Mouse (Mus musculus): ENCODE data around the gene Hist1h4c. TPM values are rescaled to one million over a fixed set of nuclear protein-coding genes. Genes with fewer than 3 reads are reported as not detected.

Hist1h4c gene
- polyA plus RNA-seq, 1 experiment from 2014 or later = 2.8 TPM

GRCm38 (mm10) chr13:23740256-23740840, 42.1 kb upstream of the Hist1h4c start:
- ATAC-seq (ENCODE audit: low FRiP score) = no peak
- Histone ChIP-seq H3K4me3 (replicated peaks) (peak overlapping the region; percentile 63), H3K4me1 (peaks cover 21% of the 10 kb centered on the region), H3K9ac (replicated peaks) (peak overlapping the region; percentile 56), H3K27ac (replicated peaks) (peak overlapping the region; percentile 85), H3K9me3 (replicated peaks) (no peaks in the 10 kb centered on the region), H3K27me3 (replicated peaks) (no peaks in the 10 kb centered on the region), H3K36me3 (no peaks in the 10 kb centered on the region), H3K4me2 (peak overlapping the region; percentile 100)
- 33% methylated on average over 13 of the region's 13 CpGs for WGBS

DNA sequence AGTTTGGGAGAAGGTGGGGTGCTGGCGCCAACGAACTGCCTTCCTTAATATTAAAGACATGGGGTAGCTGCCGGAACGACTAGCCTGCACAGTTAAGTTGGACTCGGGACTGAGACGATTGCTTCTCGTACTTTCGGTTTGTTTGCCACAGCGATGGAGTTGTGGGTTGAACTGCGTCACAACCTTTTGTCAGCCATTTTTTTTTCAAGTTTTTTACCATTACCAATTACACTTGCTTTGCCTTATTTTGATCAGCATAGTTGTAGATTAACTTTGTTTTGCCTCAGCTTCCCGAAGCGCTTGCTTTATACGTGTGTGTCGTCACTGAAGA, 41.6 kb upstream of the Hist1h4c start:
- ATAC-seq (ENCODE audit: low FRiP score) = no peak; the same call in 1 of the 2 replicates
- H3K4me1 ChIP-seq = peaks cover 19% of the 10 kb centered on the region

GRCm38 (mm10) chr13:23739069-23739921, 41.0 kb upstream of the Hist1h4c start:
- peak overlapping the region; percentile 56 for H3K9ac ChIP-seq (replicated peaks)
- WGBS = under 1% methylated on average over 39 of the region's 39 CpGs

More for the DNA sequence above, 41.6 kb upstream of the Hist1h4c start:
- no peaks in the 10 kb centered on the region for H3K27me3 ChIP-seq (replicated peaks)
- no peaks in the 10 kb centered on the region for H3K36me3 ChIP-seq
- H3K27ac ChIP-seq (replicated peaks) = peak overlapping the region; percentile 85
- H3K4me3 ChIP-seq (replicated peaks) = peak overlapping the region; percentile 63
- no peaks in the 10 kb centered on the region for H3K9me3 ChIP-seq (replicated peaks)
- peak overlapping the region; percentile 100 for H3K4me2 ChIP-seq
- under 1% methylated on average over 14 of the region's 14 CpGs for WGBS
- peak overlapping the region; percentile 56 for H3K9ac ChIP-seq (replicated peaks)

DNA sequence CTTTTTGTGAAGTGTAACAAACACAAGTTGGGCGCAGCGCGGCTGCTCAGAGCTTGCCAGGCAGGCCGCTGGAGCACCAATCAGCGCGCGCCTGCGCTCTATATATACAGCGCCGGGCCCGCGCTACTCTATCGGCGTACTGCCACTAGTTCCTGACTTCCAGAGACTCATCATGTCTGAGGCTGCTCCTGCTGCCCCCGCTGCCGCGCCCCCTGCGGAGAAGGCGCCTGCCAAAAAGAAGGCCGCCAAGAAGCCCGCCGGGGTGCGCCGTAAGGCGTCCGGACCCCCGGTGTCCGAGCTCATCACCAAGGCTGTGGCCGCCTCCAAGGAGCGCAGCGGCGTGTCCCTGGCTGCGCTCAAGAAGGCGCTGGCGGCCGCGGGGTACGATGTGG, 40.4 kb upstream of the Hist1h4c start, which contains the start of gene Hist1h1c:
TSS of gene Hist1h1c (plus strand) at position 132 of the 392 bp plus-strand sequence.
- under 1% methylated on average over 38 of the region's 38 CpGs for WGBS
- peak; percentile 93 for ATAC-seq (ENCODE audit: low FRiP score)
- no peaks in the 10 kb centered on the region for H3K27me3 ChIP-seq (replicated peaks)

More at GRCm38 (mm10) chr13:23739069-23739921, 41.0 kb upstream of the Hist1h4c start:
- peaks cover 19% of the 10 kb centered on the region for H3K4me1 ChIP-seq
- peak overlapping the region; percentile 63 for H3K4me3 ChIP-seq (replicated peaks)
- no peaks in the 10 kb centered on the region for H3K27me3 ChIP-seq (replicated peaks)
- peak; percentile 92 for ATAC-seq (ENCODE audit: low FRiP score)
- H3K36me3 ChIP-seq = no peaks in the 10 kb centered on the region
- peak overlapping the region; percentile 85 for H3K27ac ChIP-seq (replicated peaks)
- peak overlapping the region; percentile 100 for H3K4me2 ChIP-seq
- H3K9me3 ChIP-seq (replicated peaks) = no peaks in the 10 kb centered on the region

DNA sequence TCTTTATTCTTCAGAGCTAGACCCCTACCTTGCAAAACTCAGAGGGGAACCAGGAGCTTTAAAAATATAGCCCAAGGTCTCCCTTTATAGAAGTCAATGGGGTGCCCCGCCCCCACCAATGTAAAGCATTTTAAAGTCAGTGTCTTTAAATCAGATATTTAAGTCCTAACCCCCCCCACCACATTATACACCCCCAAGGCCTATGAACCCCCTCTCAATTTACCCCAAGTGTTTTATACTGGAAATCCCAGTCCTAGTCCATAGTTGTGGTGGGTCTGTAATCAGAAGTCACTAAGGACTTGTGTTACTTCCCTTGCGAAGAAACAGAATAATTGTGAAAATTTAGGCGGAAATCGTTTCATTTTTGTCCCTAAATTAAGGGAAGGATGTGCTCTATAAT, 39.8 kb upstream of the Hist1h4c start:
- Histone ChIP-seq H3K9ac (replicated peaks) (peak overlapping the region; percentile 56; the same call in 1 of the 2 replicates), H3K27ac (replicated peaks) (peak overlapping the region; percentile 85; the same call in 1 of the 2 replicates), H3K4me1 (peaks cover 19% of the 10 kb centered on the region), H3K9me3 (replicated peaks) (no peaks in the 10 kb centered on the region), H3K36me3 (no peaks in the 10 kb centered on the region), H3K27me3 (replicated peaks) (no peaks in the 10 kb centered on the region), H3K4me2 (peak overlapping the region; percentile 100), H3K4me3 (replicated peaks) (peak overlapping the region; percentile 63)
- 21% methylated on average over 4 of the region's 4 CpGs for WGBS
- ATAC-seq (ENCODE audit: low FRiP score) = no peak

More for the DNA sequence above, 40.4 kb upstream of the Hist1h4c start, which contains the start of gene Hist1h1c:
- Histone ChIP-seq H3K9ac (replicated peaks) (peak within 1 kb of the TSS; percentile 56), H3K9me3 (replicated peaks) (no peaks in the 10 kb centered on the region), H3K4me2 (peak within 1 kb of the TSS; percentile 100), H3K27ac (replicated peaks) (peak within 1 kb of the TSS; percentile 85), H3K4me3 (replicated peaks) (peak within 1 kb of the TSS; percentile 63), H3K36me3 (no peaks in the 10 kb centered on the region), H3K4me1 (peaks cover 19% of the 10 kb centered on the region)

DNA sequence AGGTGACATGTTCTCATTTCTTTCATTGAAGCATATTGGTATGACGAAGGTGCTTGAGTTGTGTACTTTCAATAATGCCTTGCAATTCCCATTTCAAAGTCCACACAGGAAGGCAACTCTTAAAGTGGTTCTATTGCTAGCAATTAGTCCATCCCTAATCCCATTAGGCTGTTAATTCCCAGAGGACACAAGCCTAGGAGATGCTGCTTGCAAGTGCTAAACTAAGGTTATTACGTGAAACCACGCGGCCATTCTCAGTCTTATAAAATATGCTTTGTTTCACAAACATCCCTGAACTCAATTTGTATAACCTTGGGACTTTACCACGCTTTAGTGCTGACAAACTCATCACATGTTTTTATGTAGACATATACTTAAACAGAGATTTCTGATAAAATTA, 38.8 kb upstream of the Hist1h4c start:
- WGBS = 72% methylated on average over 5 of the region's 5 CpGs
- H3K27me3 ChIP-seq (replicated peaks) = no peaks in the 10 kb centered on the region
- no peak for ATAC-seq (ENCODE audit: low FRiP score)

DNA sequence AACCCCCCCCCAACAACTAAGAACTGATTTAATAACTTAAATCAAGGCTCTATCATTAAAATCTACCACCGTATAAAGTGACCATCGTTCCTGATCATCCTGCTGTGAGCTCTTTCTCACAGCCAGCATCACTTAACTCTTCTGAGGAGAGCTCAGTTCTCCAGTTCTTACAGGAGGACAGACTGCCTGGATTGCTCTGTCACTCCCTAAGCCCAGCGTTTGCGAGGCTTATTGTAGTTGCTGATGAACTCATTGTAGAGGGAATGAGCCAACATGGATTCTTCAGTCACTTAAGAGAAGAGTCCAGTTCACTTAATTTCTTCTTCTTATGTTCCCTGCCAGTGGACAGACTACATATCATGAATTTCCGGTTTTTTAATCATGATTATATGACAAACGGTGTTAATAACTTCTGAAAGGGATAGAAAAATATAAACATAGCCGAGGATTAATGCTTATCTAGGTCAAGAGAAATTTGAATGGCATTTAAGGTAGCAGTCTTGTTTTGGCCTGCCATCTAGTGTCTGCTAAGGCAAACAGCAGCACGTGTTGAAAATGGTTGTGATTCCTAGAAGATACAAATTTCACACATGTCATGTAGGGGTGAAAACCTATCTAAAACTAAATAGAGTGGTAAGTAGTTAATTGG, 34.0 kb upstream of the Hist1h4c start:
- Histone ChIP-seq H3K9me3 (replicated peaks) (no peaks in the 10 kb centered on the region), H3K9ac (replicated peaks) (no peak overlapping the region), H3K27me3 (replicated peaks) (no peaks in the 10 kb centered on the region), H3K4me3 (replicated peaks) (no peak overlapping the region), H3K36me3 (no peaks in the 10 kb centered on the region), H3K4me1 (no peaks in the 10 kb centered on the region), H3K27ac (replicated peaks) (no peak overlapping the region), H3K4me2 (no peak overlapping the region)
- 23% methylated on average over 8 of the region's 8 CpGs for WGBS
- ATAC-seq (ENCODE audit: low FRiP score) = peak; percentile 65

More for the DNA sequence above, 38.8 kb upstream of the Hist1h4c start:
- no peak overlapping the region for H3K9ac ChIP-seq (replicated peaks)
- H3K27ac ChIP-seq (replicated peaks) = no peak overlapping the region
- peaks cover 19% of the 10 kb centered on the region for H3K4me1 ChIP-seq
- H3K4me3 ChIP-seq (replicated peaks) = no peak overlapping the region
- H3K4me2 ChIP-seq = no peak overlapping the region
- no peaks in the 10 kb centered on the region for H3K36me3 ChIP-seq
- no peaks in the 10 kb centered on the region for H3K9me3 ChIP-seq (replicated peaks)

- no peaks in the 10 kb centered on the region for H3K4me1 ChIP-seq
Measured at GRCm38 (mm10) chr13:23730479-23730878, 32.2 kb upstream of the Hist1h4c start.

DNA sequence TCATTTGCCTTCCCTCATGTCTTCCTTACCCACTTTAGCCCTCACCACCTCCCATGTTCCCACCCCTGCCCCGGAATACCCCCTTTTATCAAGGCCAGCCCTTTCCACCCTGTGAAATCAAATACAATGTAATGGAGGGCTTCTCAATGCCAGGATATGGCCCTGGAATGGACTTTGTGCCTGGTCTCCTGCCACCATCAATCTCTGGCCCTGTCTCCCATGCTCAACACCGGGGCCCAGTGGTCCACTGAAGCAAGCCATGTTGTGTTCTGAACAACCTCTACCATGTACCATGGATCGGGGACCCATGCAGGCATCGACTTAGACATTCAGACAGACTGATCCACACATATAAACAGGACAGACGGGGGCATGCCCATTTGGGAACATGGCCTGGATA, 31.5 kb upstream of the Hist1h4c start:
- no peak overlapping the region for H3K4me3 ChIP-seq (replicated peaks)
- no peaks in the 10 kb centered on the region for H3K9me3 ChIP-seq (replicated peaks)
- H3K36me3 ChIP-seq = no peaks in the 10 kb centered on the region
- no peak overlapping the region for H3K27ac ChIP-seq (replicated peaks)
- no peak for ATAC-seq (ENCODE audit: low FRiP score)
- H3K4me2 ChIP-seq = no peak overlapping the region
- no peak overlapping the region for H3K9ac ChIP-seq (replicated peaks)
- no peaks in the 10 kb centered on the region for H3K4me1 ChIP-seq
- WGBS = 89% methylated on average over 5 of the region's 5 CpGs
- H3K27me3 ChIP-seq (replicated peaks) = no peaks in the 10 kb centered on the region

More at GRCm38 (mm10) chr13:23730479-23730878, 32.2 kb upstream of the Hist1h4c start:
- H3K27me3 ChIP-seq (replicated peaks) = no peaks in the 10 kb centered on the region
- H3K27ac ChIP-seq (replicated peaks) = no peak overlapping the region
- H3K9me3 ChIP-seq (replicated peaks) = no peaks in the 10 kb centered on the region
- no peak overlapping the region for H3K4me3 ChIP-seq (replicated peaks)
- H3K9ac ChIP-seq (replicated peaks) = no peak overlapping the region
- no peak overlapping the region for H3K4me2 ChIP-seq
- no peaks in the 10 kb centered on the region for H3K36me3 ChIP-seq
- no peak for ATAC-seq (ENCODE audit: low FRiP score)
- 36% methylated on average over 8 of the region's 8 CpGs for WGBS

GRCm38 (mm10) chr13:23729192-23729525, 30.9 kb upstream of the Hist1h4c start:
- Histone ChIP-seq H3K4me1 (no peaks in the 10 kb centered on the region), H3K27ac (replicated peaks) (no peak overlapping the region), H3K36me3 (no peaks in the 10 kb centered on the region), H3K9ac (replicated peaks) (no peak overlapping the region), H3K27me3 (replicated peaks) (no peaks in the 10 kb centered on the region), H3K4me2 (no peak overlapping the region), H3K9me3 (replicated peaks) (no peaks in the 10 kb centered on the region), H3K4me3 (replicated peaks) (no peak overlapping the region)
- ATAC-seq (ENCODE audit: low FRiP score) = no peak
- 92% methylated on average over 9 of the region's 9 CpGs for WGBS

DNA sequence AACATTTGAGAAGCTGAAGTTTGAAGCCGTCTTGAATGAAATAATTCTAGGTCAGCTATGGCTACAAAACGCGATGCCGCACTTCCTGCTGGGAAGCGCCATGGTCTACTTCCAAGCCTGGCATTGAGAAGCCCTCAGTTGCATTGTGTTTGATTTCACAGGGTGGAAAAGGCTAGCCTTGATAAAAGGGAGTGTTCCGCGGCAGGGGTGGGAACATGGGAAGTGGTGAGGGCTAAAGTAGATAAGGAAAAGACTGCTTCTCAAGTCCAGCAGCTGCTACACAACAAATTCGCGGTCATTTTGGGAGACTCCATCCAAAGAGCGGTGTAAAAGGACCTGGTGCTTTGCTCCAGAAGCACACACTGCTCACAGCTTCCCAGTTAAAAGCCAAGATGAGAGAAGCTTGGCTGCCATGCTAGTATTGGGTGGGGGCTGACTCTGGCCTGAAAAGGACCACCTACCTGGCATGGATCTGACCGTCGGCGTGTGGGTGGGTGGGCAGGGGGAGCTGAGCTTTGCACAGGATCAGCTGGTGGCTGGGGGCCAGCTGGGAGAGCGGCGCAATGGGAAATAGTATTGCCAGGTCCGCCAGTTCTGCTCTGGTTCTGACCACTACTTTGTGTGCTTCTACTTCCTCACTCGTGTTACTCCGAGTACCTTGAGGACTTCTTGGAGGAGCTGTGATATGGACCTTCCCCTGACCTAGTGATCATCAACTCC, 30.4 kb upstream of the Hist1h4c start:
- H3K27ac ChIP-seq (replicated peaks) = no peak overlapping the region
- no peak for ATAC-seq (ENCODE audit: low FRiP score)
- no peaks in the 10 kb centered on the region for H3K4me1 ChIP-seq
- H3K4me3 ChIP-seq (replicated peaks) = no peak overlapping the region
- H3K9ac ChIP-seq (replicated peaks) = no peak overlapping the region
- no peaks in the 10 kb centered on the region for H3K36me3 ChIP-seq
- H3K27me3 ChIP-seq (replicated peaks) = no peaks in the 10 kb centered on the region
- 90% methylated on average over 18 of the region's 18 CpGs for WGBS
- no peak overlapping the region for H3K4me2 ChIP-seq
- no peaks in the 10 kb centered on the region for H3K9me3 ChIP-seq (replicated peaks)
